Mouse (Mus musculus) heart, postnatal 0 days (tissue): ENCODE results near the gene Glis3. TPM values are rescaled to one million over a fixed set of nuclear protein-coding genes. Genes with fewer than 3 reads are reported as not detected.

Source experiments
- ATAC-seq: fragments of 200-750 bp; cut with Nextera tagmentation; 2 replicates; pipeline ENCODE4 v1.8.0; 2017; ENCODE audit warnings: low read depth, moderate number of reproducible peaks, moderate library complexity; ENCODE audit not compliant: insufficient read depth
- DNase-seq: peaks from one replicate; pipeline ENCODE4 v3.0.0-alpha.2; 2016; ENCODE audit warnings: low spot score
- H3K27ac ChIP-seq: fragments of 300-500 bp; sonication (generic); 2 replicates; pipeline ENCODE4 v1.5.1; 2014; ENCODE audit warnings: low read depth, mild to moderate bottlenecking
- H3K27me3 ChIP-seq: fragments of 300-500 bp; sonication (generic); 2 replicates; pipeline ENCODE4 v1.6.1; 2014; ENCODE audit warnings: low read length, mixed read lengths; ENCODE audit not compliant: control insufficient read depth, insufficient read depth
- H3K36me3 ChIP-seq: fragments of 300-500 bp; sonication (generic); replicated peaks from 2 replicates; pipeline ENCODE4 v1.6.1; 2014; ENCODE audit warnings: low read length, mixed read lengths; ENCODE audit not compliant: control insufficient read depth, insufficient read depth
- H3K4me1 ChIP-seq: fragments of 300-500 bp; sonication (generic); 2 replicates; pipeline ENCODE4 v1.6.1; 2014; ENCODE audit warnings: antibody characterized with exemption; ENCODE audit not compliant: control insufficient read depth, insufficient read depth
- H3K4me2 ChIP-seq: fragments of 300-500 bp; sonication (generic); 2 replicates; pipeline ENCODE4 v1.6.1; 2014; ENCODE audit warnings: low read depth, mild to moderate bottlenecking, low read length, moderate library complexity
- H3K4me3 ChIP-seq: fragments of 300-500 bp; sonication (generic); 2 replicates; pipeline ENCODE4 v1.5.1; 2014; ENCODE audit warnings: low read depth, low read length
- H3K9ac ChIP-seq: fragments of 300-500 bp; sonication (generic); replicated peaks from 2 replicates; pipeline ENCODE4 v1.6.1; 2014; ENCODE audit warnings: low read depth, low read length, mixed read lengths
- H3K9me3 ChIP-seq: fragments of 300-500 bp; sonication (generic); replicated peaks from 2 replicates; pipeline ENCODE4 v1.6.1; 2016; ENCODE audit warnings: low read length; ENCODE audit not compliant: control insufficient read depth
- CTCF ChIP-seq: IDR thresholded peaks from 2 replicates; pipeline ENCODE4 v1.5.1; 2016; ENCODE audit warnings: antibody characterized with exemption, control low read depth, low read depth
- EP300 ChIP-seq: IDR thresholded peaks from 2 replicates; pipeline ENCODE4 v1.6.1; 2016; ENCODE audit warnings: antibody characterized with exemption, low read depth
- WGBS: fragments of 180-500 bp; shearing (Covaris S2); extraction: QIAGEN DNeasy Blood & Tissue Kit; methylation state at CpG from one replicate; pipeline ENCODE4 v1.1.7; 2014; 5-methylcytosine and 5-hydroxymethylcytosine counted together
- polyA plus RNA-seq: library from polyadenylated mRNA; unstranded; fragments of >200 nt; fragmentation: Nextera tagmentation; extraction: Ambion mirVana; gene quantifications from 2 replicates; pipeline ENCODE4 v1.2.1, GENCODE M21; 2015
- total RNA-seq: library from RNA; depleted of rRNA; stranded (reverse); fragments of >200 nt; gene quantifications from 2 replicates; pipeline ENCODE4 v1.2.3, GENCODE M21; 2014; ENCODE audit warnings: low replicate concordance

Gene Glis3
- total and polyA plus RNA-seq, 2 experiments from 2014 or later = 0.34 to 10.0 TPM

DNA sequence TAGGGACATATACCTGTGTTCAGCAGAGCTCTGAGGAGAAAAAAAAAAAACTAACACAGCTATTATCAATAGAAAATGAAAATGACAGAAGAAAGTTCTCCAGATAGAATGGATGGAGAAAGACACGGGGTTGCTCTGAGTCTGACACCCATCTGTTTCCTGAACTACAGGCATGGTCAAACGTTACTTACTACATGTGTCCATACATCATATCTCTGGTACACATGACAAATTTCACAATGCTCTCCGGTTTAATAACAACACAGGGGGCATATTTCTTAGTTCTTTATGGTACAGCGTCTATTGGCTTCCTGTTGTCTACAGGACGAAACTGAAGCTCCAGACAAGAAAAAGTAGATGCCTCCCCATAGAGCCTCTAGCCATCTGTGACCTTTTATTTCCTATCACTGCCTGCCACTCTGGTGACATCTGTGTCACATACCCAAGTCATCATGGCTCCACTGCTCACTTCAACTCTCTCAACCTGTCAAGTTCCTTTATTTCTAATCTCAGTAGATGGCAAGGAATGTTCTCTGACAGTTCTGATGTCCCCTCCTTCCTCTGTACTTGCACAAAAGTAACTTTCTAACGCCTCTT lies 251.6 kb downstream of the Glis3 start:
- H3K27me3 ChIP-seq = no peaks in the 10 kb centered on the region
- 66% methylated on average over 6 of the region's 6 CpGs for WGBS
- H3K4me2 ChIP-seq = no peak overlapping the region
- no peaks in the 10 kb centered on the region for H3K4me1 ChIP-seq
- no peaks in the 10 kb centered on the region for H3K9me3 ChIP-seq
- no peak overlapping the region for H3K4me3 ChIP-seq
- DNase-seq (no peak), ATAC-seq (no peak)
- TF ChIP-seq EP300 (no peak), CTCF (no peak)
- H3K9ac ChIP-seq = no peak overlapping the region
- no peaks in the 10 kb centered on the region for H3K36me3 ChIP-seq
- H3K27ac ChIP-seq = no peak overlapping the region

- no peak for TF ChIP-seq EP300
- TF ChIP-seq CTCF = no peak
- H3K4me3 ChIP-seq = no peak overlapping the region
- ATAC-seq (no peak), DNase-seq (no peak)
- no peak overlapping the region for H3K9ac ChIP-seq
- H3K4me2 ChIP-seq = no peak overlapping the region
- no peaks in the 10 kb centered on the region for H3K27me3 ChIP-seq
- no peaks in the 10 kb centered on the region for H3K9me3 ChIP-seq
- 88% methylated on average over 5 of the region's 5 CpGs for WGBS
- no peak overlapping the region for H3K27ac ChIP-seq
- H3K4me1 ChIP-seq = no peaks in the 10 kb centered on the region
- no peaks in the 10 kb centered on the region for H3K36me3 ChIP-seq
Measured at GRCm38 (mm10) chr19:28424180-28424579, 255.7 kb downstream of the Glis3 start.

DNA sequence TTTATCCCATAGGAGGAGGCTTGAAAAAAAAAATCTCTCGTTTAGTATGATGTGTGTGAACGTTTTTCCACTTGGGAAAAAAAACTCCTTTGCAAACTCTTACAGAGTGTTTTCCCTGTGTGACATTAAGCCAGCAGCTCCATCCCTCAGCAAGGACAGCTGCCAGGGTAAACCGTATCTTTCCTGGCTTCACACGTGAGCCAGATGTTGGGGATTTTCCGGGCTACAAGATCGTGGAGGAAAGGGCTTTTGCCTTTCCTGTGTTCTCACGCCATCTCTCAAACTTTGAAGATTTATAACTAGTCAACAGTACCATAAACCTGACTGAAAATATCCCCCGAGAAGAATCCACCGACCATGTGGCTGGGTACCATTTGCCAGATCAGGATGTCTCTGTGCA lies 256.9 kb downstream of the Glis3 start:
- Histone ChIP-seq H3K9ac (no peak overlapping the region), H3K4me2 (no peak overlapping the region), H3K27me3 (no peaks in the 10 kb centered on the region), H3K4me3 (no peak overlapping the region), H3K4me1 (no peaks in the 10 kb centered on the region), H3K36me3 (no peaks in the 10 kb centered on the region), H3K9me3 (no peaks in the 10 kb centered on the region), H3K27ac (no peak overlapping the region)
- DNase-seq (no peak), ATAC-seq (no peak)
- 40% methylated on average over 9 of the region's 9 CpGs for WGBS
- TF ChIP-seq CTCF (no peak), EP300 (no peak)

DNA sequence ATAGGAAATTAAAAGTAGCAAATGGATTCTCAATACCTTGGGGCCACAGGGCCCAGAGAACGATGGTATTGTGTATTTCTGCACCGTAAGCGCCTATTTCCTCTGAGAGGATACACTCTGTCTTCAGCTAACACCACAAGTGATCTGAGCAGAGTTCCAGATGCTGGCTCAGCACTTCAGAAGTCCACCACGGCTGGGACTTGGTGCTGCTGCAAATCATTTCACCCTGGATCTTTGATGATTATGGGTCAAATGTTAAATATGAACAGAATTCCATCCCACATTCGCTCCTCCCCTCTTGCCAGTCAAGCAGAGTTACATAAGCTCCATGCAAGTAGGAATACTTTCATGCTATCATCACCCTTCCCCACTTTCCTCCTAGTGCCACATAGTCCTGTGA lies 263.8 kb downstream of the Glis3 start:
- TF ChIP-seq CTCF (no peak), EP300 (no peak)
- no peak overlapping the region for H3K4me3 ChIP-seq
- 76% methylated on average over 5 of the region's 5 CpGs for whole genome bisulfite sequencing
- ATAC-seq = no peak
- H3K36me3 ChIP-seq = no peaks in the 10 kb centered on the region
- 0 out of 2 replicates have a peak, but pooled peaks cover 5% of the 10 kb centered on the region for H3K9me3 ChIP-seq
- no peak overlapping the region for H3K4me2 ChIP-seq
- H3K4me1 ChIP-seq = no peaks in the 10 kb centered on the region
- no peak for DNase-seq
- H3K27me3 ChIP-seq = no peaks in the 10 kb centered on the region
- no peak overlapping the region for H3K9ac ChIP-seq
- no peak overlapping the region for H3K27ac ChIP-seq

- no peaks in the 10 kb centered on the region for H3K4me1 ChIP-seq
- 0 out of 2 replicates have a peak, but pooled peaks cover 5% of the 10 kb centered on the region for H3K9me3 ChIP-seq
- no peak overlapping the region for H3K4me3 ChIP-seq
- WGBS = 32% methylated on average over 3 of the region's 3 CpGs
- ATAC-seq (no peak), DNase-seq (no peak)
- TF ChIP-seq EP300 (no peak), CTCF (no peak)
- no peaks in the 10 kb centered on the region for H3K36me3 ChIP-seq
- no peak overlapping the region for H3K27ac ChIP-seq
- no peak overlapping the region for H3K4me2 ChIP-seq
- H3K9ac ChIP-seq = no peak overlapping the region
- no peaks in the 10 kb centered on the region for H3K27me3 ChIP-seq
Measured at GRCm38 (mm10) chr19:28408787-28409186, 271.1 kb downstream of the Glis3 start.

DNA sequence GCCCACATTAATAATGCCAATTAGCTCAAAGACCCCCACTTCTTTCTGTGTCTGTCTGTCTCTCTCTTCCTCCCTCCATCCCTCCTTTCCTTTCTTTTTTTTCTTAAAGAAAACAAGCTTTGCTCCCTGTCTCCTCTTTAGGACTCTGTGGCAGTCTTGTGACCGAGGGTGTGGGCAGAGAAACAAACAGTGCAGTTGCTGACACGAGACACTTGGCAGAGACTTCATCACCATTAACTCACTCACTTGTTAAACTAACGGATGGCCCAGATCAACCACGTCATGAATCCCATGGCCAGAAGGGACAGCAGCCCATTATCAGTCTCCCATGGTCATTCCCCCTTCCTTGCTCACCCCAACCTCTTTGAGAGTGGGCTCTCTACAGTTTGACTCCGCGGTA lies 276.9 kb downstream of the Glis3 start:
- H3K27ac ChIP-seq = no peak overlapping the region
- ATAC-seq (no peak), DNase-seq (no peak)
- H3K9ac ChIP-seq = no peak overlapping the region
- no peak overlapping the region for H3K4me3 ChIP-seq
- H3K9me3 ChIP-seq = no peaks in the 10 kb centered on the region
- H3K36me3 ChIP-seq = no peaks in the 10 kb centered on the region
- whole genome bisulfite sequencing = 43% methylated on average over 6 of the region's 6 CpGs
- TF ChIP-seq EP300 (no peak), CTCF (no peak)
- H3K4me2 ChIP-seq = no peak overlapping the region
- no peaks in the 10 kb centered on the region for H3K4me1 ChIP-seq
- H3K27me3 ChIP-seq = no peaks in the 10 kb centered on the region
